Mouse (Mus musculus) stomach, postnatal 0 days (tissue): ENCODE results near the gene Stk38l.

Experiments used
- CTCF ChIP-seq: IDR thresholded peaks from 2 replicates; pipeline ENCODE4 v1.5.1; 2016; ENCODE audit warnings: antibody characterized with exemption, low read depth, mild to moderate bottlenecking, moderate library complexity
- EP300 ChIP-seq: optimal IDR thresholded peaks from 2 replicates; pipeline ENCODE3; 2016; ENCODE audit warnings: antibody characterized with exemption

DNA sequence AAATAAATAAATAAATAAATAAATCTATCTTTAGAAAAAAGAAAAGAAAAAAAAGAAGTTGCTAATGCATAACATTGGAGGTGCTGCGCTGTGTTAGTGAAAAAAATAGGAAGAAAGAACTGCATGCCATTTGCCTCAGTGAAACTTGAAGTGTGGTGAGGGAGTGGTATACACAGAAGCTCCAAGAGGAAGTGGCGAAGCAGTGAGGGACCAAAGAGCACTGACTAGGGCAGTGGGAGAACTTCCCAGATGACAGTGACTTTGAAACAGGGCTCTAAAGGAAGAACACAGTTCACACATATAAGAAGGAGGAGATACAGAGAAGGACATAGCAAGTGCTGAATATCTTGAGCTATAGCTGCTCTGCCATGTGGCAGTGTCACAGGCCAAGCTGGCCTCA is 34.2 kb downstream of the Stk38l start:
- TF ChIP-seq EP300 (no peak), CTCF (no peak)
